Mouse (Mus musculus) embryo, embryonic 10.5 days (tissue): Measurements from ENCODE around the gene St8sia6.
"Not testable (repeated sequence)": the region's sequence is repeated elsewhere in the genome, so short reads cannot be mapped to it uniquely, and the experiment has no call there.

Experiments
- DNase-seq: peaks from one replicate; pipeline ENCODE4 v3.0.0-alpha.2; 2015; ENCODE audit warnings: low spot score

Gene St8sia6

DNA sequence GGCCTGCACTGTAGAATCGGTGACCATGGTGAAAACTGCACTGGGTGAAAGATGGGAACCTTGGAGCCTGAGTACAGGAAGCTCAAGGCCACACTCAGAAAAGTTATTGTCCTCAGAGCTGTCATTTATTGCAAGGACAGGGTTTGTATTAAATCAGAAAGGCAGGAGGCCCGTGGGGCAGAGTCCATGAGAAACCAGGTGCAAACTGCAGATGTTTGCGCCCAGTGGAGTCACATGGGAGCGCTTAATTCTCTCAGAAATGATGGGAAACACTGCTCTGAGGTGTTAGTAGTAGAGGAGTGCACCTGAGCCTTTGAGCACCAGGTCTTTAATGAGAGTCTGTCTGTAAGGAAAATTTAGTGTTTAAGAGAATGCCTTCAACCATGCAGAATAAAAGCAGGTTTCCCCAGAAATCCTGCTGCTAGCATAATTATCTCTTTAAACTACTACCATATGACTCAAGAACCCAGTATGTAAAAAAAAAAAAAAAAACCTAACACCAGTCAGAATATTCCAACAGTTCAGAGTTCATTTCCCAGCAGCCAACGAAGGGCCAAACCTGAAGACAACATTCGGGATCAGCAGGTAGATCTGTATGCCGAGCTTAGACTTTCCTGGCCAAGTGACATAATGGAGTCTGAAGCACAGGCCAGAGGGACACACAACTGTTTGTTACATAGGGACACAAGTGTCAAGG lies 163.6 kb downstream of the St8sia6 start:
- no peak for DNase-seq

DNA sequence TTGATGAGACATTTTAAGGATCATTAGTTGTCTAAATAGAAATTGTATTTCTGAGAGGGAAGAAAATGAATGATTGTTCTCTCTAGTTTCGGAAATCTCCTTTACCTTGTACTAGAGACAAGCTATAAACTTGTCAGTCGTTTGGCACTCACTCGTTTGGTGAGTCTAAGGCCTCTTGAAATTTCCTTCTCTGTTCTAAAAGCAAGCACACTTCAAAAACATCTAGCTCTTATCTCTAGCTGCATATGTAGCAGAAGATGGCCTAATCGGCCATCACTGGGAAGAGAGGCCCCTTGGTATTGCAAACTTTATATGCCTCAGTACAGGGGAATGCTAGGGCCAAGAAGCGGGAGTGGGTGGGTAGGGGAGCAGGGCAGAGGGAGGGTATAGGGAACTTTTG lies 190.2 kb downstream of the St8sia6 start:
- DNase-seq: not testable (repeated sequence)

DNA sequence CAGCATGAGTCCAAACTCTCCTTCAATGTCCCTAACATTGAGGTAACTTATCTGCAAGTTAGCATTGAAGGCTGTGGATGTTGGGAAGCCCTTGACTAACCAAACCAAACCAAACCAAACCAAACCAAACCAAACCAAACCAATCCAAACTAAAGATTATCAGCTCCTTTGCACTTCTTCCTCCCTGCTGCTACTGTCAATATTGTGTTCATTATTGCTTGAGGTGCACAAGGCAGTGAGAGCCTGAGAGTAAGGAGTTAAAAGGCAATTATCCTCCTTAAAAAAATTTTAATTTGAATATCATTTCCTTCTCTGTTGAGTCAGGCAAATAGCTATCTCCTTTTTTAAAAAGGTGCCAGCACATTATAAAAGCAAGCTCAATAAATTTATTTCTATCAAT lies 190.8 kb downstream of the St8sia6 start:
- DNase-seq: no peak
